Mouse (Mus musculus) forebrain, embryonic 12.5 days (tissue): ENCODE measurements around the gene Sncb. TPM values are rescaled to one million over a fixed set of nuclear protein-coding genes. Genes with fewer than 3 reads are reported as not detected.

Source experiments
- ATAC-seq: fragments of 200-750 bp; cut with Nextera tagmentation; 2 replicates; pipeline ENCODE4 v1.8.0; 2017; ENCODE audit warnings: moderate TSS enrichment; ENCODE audit not compliant: low FRiP score
- H3K27ac ChIP-seq: fragments of 300-500 bp; sonication (generic); 2 replicates; pipeline ENCODE4 v1.5.1; 2016; ENCODE audit warnings: mild to moderate bottlenecking
- H3K27me3 ChIP-seq: fragments of 300-500 bp; sonication (generic); 2 replicates; pipeline ENCODE4 v1.6.1; 2016; ENCODE audit warnings: mild to moderate bottlenecking
- H3K36me3 ChIP-seq: fragments of 300-500 bp; sonication (generic); replicated peaks from 2 replicates; pipeline ENCODE4 v1.6.1; 2016; ENCODE audit warnings: mild to moderate bottlenecking
- H3K4me1 ChIP-seq: fragments of 300-500 bp; sonication (generic); 2 replicates; pipeline ENCODE4 v1.6.1; 2016
- H3K4me2 ChIP-seq: fragments of 300-500 bp; sonication (generic); 2 replicates; pipeline ENCODE4 v1.6.1; 2016; ENCODE audit warnings: mild to moderate bottlenecking, moderate library complexity
- H3K4me3 ChIP-seq: fragments of 300-500 bp; sonication (generic); replicated peaks from 2 replicates; pipeline ENCODE4 v1.5.1; 2016; ENCODE audit warnings: mild to moderate bottlenecking
- H3K9ac ChIP-seq: fragments of 300-500 bp; sonication (generic); 2 replicates; pipeline ENCODE4 v1.6.1; 2016; ENCODE audit warnings: mild to moderate bottlenecking
- H3K9me3 ChIP-seq: fragments of 300-500 bp; sonication (generic); 2 replicates; pipeline ENCODE4 v1.6.1; 2016
- WGBS: fragments of 180-500 bp; shearing (Covaris S2); methylation state at CpG from one replicate; pipeline ENCODE4 v1.1.7; 2016; 5-methylcytosine and 5-hydroxymethylcytosine counted together
- polyA plus RNA-seq: library from polyadenylated mRNA; unstranded; fragments of >200 nt; fragmentation: Nextera tagmentation; extraction: Ambion mirVana; gene quantifications from 2 replicates; pipeline ENCODE4 v1.2.1, GENCODE M21; 2016

The Sncb gene
- polyA plus RNA-seq, 1 experiment from 2014 or later: 3.6 TPM

DNA sequence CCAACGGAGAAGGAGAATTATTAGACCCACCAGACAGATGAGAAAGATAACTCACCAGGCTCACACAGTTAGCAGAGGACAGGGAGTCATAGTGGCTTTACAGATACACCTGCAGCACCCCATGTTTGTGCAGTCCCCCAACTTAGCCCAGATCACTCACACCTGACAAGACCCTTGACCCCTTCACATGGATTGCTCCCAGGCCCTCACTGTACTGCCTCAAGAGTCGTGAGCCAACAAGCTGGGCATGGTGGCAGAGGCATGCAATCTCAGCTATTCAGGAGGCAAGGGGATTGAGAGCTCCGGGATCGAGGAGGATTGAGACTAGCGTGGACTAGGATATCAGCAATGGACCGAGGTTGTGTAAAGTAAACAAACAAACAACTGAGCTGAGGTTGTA lies 12.7 kb downstream of the Sncb start:
- WGBS: 69% methylated on average over 6 of the region's 6 CpGs
- no peak overlapping the region for H3K4me2 ChIP-seq
- no peak overlapping the region for H3K4me3 ChIP-seq
- peaks cover 60% of the 10 kb centered on the region for H3K27me3 ChIP-seq
- ATAC-seq: no peak
- no peak overlapping the region for H3K27ac ChIP-seq
- peaks cover 38% of the 10 kb centered on the region for H3K4me1 ChIP-seq
- no peaks in the 10 kb centered on the region for H3K36me3 ChIP-seq
- no peaks in the 10 kb centered on the region for H3K9me3 ChIP-seq
- no peak overlapping the region for H3K9ac ChIP-seq

GRCm38 (mm10) chr13:54752656-54753055 lies 13.7 kb downstream of the Sncb start:
- Histone ChIP-seq H3K27me3 (peaks cover 68% of the 10 kb centered on the region), H3K4me2 (no peak overlapping the region), H3K36me3 (no peaks in the 10 kb centered on the region), H3K27ac (no peak overlapping the region), H3K9ac (no peak overlapping the region), H3K9me3 (no peaks in the 10 kb centered on the region), H3K4me1 (peaks cover 41% of the 10 kb centered on the region), H3K4me3 (no peak overlapping the region)
- ATAC-seq: no peak
- 74% methylated on average over 10 of the region's 10 CpGs for WGBS

- H3K4me3 ChIP-seq: no peak overlapping the region
- H3K4me2 ChIP-seq: no peak overlapping the region
- 4% methylated on average over 8 of the region's 8 CpGs for WGBS
- ATAC-seq: no peak
- H3K9ac ChIP-seq: no peak overlapping the region
- H3K27me3 ChIP-seq: peaks cover 58% of the 10 kb centered on the region
- peaks cover 51% of the 10 kb centered on the region for H3K4me1 ChIP-seq
- H3K27ac ChIP-seq: no peak overlapping the region
- H3K9me3 ChIP-seq: no peaks in the 10 kb centered on the region
- H3K36me3 ChIP-seq: no peaks in the 10 kb centered on the region
Measured at GRCm38 (mm10) chr13:54750699-54751098, 15.7 kb downstream of the Sncb start.

DNA sequence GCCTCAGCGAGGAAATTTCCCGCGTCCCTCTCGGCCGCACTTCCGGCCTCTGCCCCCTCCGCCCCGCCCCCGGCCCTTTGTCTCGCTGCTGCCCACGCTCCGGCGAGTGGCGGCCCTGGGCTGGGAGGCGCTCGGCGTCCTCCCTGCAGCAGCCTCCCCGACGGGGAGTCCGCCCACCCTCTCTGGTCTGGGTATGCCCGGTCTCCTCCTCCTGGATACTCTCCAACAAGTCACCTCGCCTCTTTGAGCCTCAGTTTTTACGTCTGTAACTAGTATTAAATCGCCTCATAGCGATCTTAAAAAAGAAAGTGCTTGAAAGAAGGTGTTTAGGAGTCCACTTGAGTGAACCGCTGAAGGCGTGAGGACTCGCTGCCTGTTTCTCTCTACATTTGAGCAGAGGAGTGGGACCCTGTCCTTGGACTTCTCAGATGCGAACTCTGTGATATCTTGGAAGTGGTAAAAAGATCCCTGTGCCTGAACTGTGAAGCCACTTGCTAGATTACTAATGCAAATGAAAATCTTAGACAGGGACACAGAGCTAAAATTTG lies 16.5 kb downstream of the Sncb start, which contains the start of gene Gprin1:
Gprin1 (minus strand) TSS at position 11 of the 548 bp plus-strand sequence.
- Histone ChIP-seq H3K4me3 (peak within 1 kb of the TSS; percentile 69), H3K27me3 (peaks cover 53% of the 10 kb centered on the region), H3K27ac (peak within 1 kb of the TSS; percentile 91), H3K4me1 (peaks cover 44% of the 10 kb centered on the region), H3K4me2 (peak within 1 kb of the TSS; percentile 70), H3K9ac (peak within 1 kb of the TSS; percentile 70), H3K9me3 (no peaks in the 10 kb centered on the region), H3K36me3 (no peaks in the 10 kb centered on the region)
- ATAC-seq: peak; percentile 77
- 2% methylated on average over 27 of the region's 29 CpGs for WGBS

DNA sequence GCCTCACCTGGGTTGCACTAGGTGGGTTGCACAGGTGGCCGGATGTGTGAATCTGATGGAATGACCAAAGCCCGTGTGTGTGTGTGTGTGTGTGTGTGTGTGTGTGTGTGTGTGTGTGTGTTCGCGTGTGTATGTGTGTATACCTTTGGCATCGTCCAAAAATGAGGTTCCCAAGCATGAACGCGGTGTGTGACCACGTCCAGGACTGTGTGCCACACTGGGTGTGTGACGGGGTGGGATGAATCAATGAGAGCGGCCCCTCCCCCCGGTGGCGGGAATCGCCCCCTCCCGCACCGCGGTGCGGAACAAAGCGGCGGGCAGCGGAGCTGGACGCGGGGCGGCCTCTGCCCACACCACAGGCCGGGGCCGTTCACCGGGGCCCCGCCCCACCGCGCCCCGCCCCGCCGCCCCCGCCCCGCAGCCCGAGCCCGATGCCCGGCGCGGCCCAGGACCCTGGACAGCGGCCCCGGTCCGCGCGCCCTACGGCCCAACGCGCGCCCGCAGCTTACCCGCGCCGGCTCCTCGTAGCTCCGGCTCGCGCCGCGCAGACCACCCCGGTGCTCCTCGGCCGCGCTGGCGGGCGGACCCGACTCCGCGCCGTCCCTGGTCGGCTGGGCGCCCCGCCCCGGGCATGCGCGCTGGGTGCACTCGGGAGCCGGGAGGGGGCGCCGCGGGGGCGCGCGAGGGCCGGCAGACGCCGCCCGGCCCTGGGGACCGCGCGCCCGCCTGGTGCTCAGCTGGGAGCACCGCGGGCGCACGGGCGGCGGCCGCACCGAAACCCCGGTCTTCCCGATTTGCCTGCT lies 17.1 kb downstream of the Sncb start:
- Histone ChIP-seq H3K4me2 (peak overlapping the region; percentile 70), H3K4me1 (peaks cover 38% of the 10 kb centered on the region), H3K4me3 (peak overlapping the region; percentile 69), H3K9ac (peak overlapping the region; percentile 70), H3K27ac (peak overlapping the region; percentile 91), H3K27me3 (peaks cover 53% of the 10 kb centered on the region), H3K9me3 (no peaks in the 10 kb centered on the region), H3K36me3 (no peaks in the 10 kb centered on the region)
- ATAC-seq: peak; percentile 89
- 4% methylated on average over 18 of the region's 100 CpGs for WGBS

GRCm38 (mm10) chr13:54748721-54749060 lies 17.7 kb downstream of the Sncb start:
- peaks cover 48% of the 10 kb centered on the region for H3K27me3 ChIP-seq
- 38% methylated on average over 10 of the region's 10 CpGs for WGBS

GRCm38 (mm10) chr13:54748190-54748589 lies 18.2 kb downstream of the Sncb start:
- H3K9ac ChIP-seq: peak overlapping the region; percentile 70
- WGBS: 86% methylated on average over 8 of the region's 8 CpGs
- peak overlapping the region; percentile 70 for H3K4me2 ChIP-seq
- H3K36me3 ChIP-seq: no peaks in the 10 kb centered on the region
- no peaks in the 10 kb centered on the region for H3K9me3 ChIP-seq
- H3K27me3 ChIP-seq: peaks cover 44% of the 10 kb centered on the region
- peak overlapping the region; percentile 69 for H3K4me3 ChIP-seq
- no peak for ATAC-seq
- peaks cover 36% of the 10 kb centered on the region for H3K4me1 ChIP-seq
- peak overlapping the region; percentile 91; the same call in 1 of the 2 replicates for H3K27ac ChIP-seq

More at GRCm38 (mm10) chr13:54748721-54749060, 17.7 kb downstream of the Sncb start:
- Histone ChIP-seq H3K4me3 (peak overlapping the region; percentile 69), H3K9me3 (no peaks in the 10 kb centered on the region), H3K27ac (peak overlapping the region; percentile 91), H3K4me1 (peaks cover 36% of the 10 kb centered on the region), H3K36me3 (no peaks in the 10 kb centered on the region), H3K4me2 (peak overlapping the region; percentile 70), H3K9ac (peak overlapping the region; percentile 70)
- ATAC-seq: peak; percentile 45

GRCm38 (mm10) chr13:54746896-54747295 lies 19.5 kb downstream of the Sncb start:
- H3K4me1 ChIP-seq: peaks cover 36% of the 10 kb centered on the region
- 36% methylated on average over 10 of the region's 10 CpGs for WGBS
- ATAC-seq: no peak
- peaks cover 35% of the 10 kb centered on the region for H3K27me3 ChIP-seq
- no peaks in the 10 kb centered on the region for H3K9me3 ChIP-seq
- no peaks in the 10 kb centered on the region for H3K36me3 ChIP-seq
- H3K9ac ChIP-seq: no peak overlapping the region
- peak overlapping the region; percentile 27 for H3K4me2 ChIP-seq
- no peak overlapping the region for H3K27ac ChIP-seq
- no peak overlapping the region for H3K4me3 ChIP-seq

DNA sequence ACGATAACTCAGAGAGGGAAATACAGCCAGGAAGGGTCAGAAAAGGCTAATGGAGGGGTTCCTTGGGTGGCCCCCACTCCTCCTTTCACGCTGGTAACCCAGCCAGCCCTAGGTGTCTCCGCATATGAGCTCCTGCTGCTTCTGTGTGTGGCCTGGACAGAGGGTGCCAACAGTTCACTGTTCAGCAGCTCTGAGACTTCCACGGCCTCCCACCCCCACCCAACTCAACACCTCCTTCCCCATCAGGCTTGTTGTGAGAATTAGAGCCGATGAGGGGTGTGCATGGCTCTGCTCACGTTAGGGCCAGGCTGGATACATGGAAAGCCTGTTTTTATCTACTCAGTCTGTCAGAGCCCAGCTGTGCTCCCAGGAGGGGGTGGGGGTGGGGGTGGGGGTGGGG lies 20.3 kb downstream of the Sncb start:
- peaks cover 44% of the 10 kb centered on the region for H3K4me1 ChIP-seq
- WGBS: 37% methylated on average over 6 of the region's 6 CpGs
- peak overlapping the region; percentile 27 for H3K4me2 ChIP-seq
- ATAC-seq: no peak
- no peak overlapping the region; the same call in 1 of the 2 replicates for H3K9ac ChIP-seq
- H3K9me3 ChIP-seq: no peaks in the 10 kb centered on the region
- H3K27me3 ChIP-seq: peaks cover 30% of the 10 kb centered on the region
- H3K36me3 ChIP-seq: peaks cover 7% of the 10 kb centered on the region; the same call in 1 of the 2 replicates
- H3K4me3 ChIP-seq: no peak overlapping the region
- H3K27ac ChIP-seq: no peak overlapping the region

DNA sequence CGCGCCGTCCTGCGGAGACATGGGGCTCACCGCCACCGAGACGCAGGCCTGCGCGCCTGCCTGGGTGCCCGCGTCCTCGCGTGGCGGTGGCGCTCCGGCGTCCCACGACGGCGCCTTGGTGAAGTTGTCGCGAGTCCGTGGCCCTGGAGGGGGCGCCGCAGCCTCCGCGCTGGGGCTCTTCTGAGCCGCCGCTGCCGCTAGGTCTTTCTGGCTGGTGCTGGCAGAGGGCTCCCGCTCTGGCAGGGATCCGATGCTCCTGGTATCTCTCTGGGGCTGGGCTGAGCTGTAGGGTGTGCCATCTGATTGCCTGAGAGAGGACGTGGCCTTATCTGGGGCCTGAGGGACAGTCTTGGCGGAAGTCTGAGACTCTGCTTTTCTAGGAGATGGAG lies 28.2 kb downstream of the Sncb start:
- WGBS: 6% methylated on average over 34 of the region's 34 CpGs
- Histone ChIP-seq H3K9ac (0 out of 2 replicates have a peak overlapping the region, but pooled peaks have one; percentile 21), H3K27ac (no peak overlapping the region), H3K9me3 (no peaks in the 10 kb centered on the region), H3K4me1 (peaks cover 24% of the 10 kb centered on the region), H3K36me3 (peaks cover 47% of the 10 kb centered on the region), H3K27me3 (peaks cover 56% of the 10 kb centered on the region), H3K4me2 (peak overlapping the region; percentile 55), H3K4me3 (peak overlapping the region; percentile 32)
- no peak for ATAC-seq

GRCm38 (mm10) chr13:54737488-54738212 lies 28.7 kb downstream of the Sncb start:
- Histone ChIP-seq H3K9ac (0 out of 2 replicates have a peak overlapping the region, but pooled peaks have one; percentile 21), H3K27ac (no peak overlapping the region), H3K27me3 (peaks cover 56% of the 10 kb centered on the region), H3K36me3 (peaks cover 47% of the 10 kb centered on the region), H3K4me2 (peak overlapping the region; percentile 55), H3K9me3 (no peaks in the 10 kb centered on the region), H3K4me1 (peaks cover 24% of the 10 kb centered on the region), H3K4me3 (peak overlapping the region; percentile 32)
- peak; percentile 71; the same call in 1 of the 2 replicates for ATAC-seq
- WGBS: 2% methylated on average over 76 of the region's 87 CpGs

GRCm38 (mm10) chr13:54736931-54737330 lies 29.5 kb downstream of the Sncb start:
- 30% methylated on average over 3 of the region's 3 CpGs for WGBS
- no peak for ATAC-seq
- no peaks in the 10 kb centered on the region for H3K9me3 ChIP-seq
- no peak overlapping the region for H3K4me2 ChIP-seq
- H3K36me3 ChIP-seq: peaks cover 47% of the 10 kb centered on the region
- H3K27me3 ChIP-seq: peaks cover 54% of the 10 kb centered on the region
- no peak overlapping the region for H3K9ac ChIP-seq
- H3K4me1 ChIP-seq: peaks cover 24% of the 10 kb centered on the region
- H3K4me3 ChIP-seq: 0 out of 2 replicates have a peak overlapping the region, but pooled peaks have one; percentile 32
- no peak overlapping the region for H3K27ac ChIP-seq
